ENCODE assay signal across 21 mouse cellular contexts in genomic region chr1:75048041-75048440, GRCm38 (mm10).
DNase-seq lines count a peak whose midpoint lies in the region; ATAC-seq and TF ChIP-seq lines count a peak whose summit lies in the region.
"Had no signal": no experiment of that assay in that cellular context is flagged by ENCODE, and none has a peak within 500 bp of the region (broad histone marks: within the 10 kb centered on the region; RNA-seq: fewer than 3 reads in every experiment).

No protein-coding gene starts in this region.

- TF ChIP-seq CTCF in heart, adult 2 months (IDR thresholded peaks at IDR 0.05) = no peak
- no peak for TF ChIP-seq CTCF in lung, postnatal 0 days (IDR thresholded peaks at IDR 0.05)

- H3K79me2 ChIP-seq in heart, adult 2 months (replicated peaks; ENCODE audit: control insufficient read depth, insufficient read depth, low read length) = no peaks in the 10 kb centered on the region

- H3K9me3 ChIP-seq in liver, embryonic 16.5 days (replicated peaks; ENCODE audit: control insufficient read depth, low read length) = no peaks in the 10 kb centered on the region
- H3K9me3 ChIP-seq in liver, embryonic 11.5 days (ENCODE audit: control insufficient read depth, low read length) = no peaks in the 10 kb centered on the region
- H3K9me3 ChIP-seq in lung, postnatal 0 days (ENCODE audit: low read length) = no peaks in the 10 kb centered on the region
- H3K9me3 ChIP-seq: embryonic facial prominence, embryonic 13.5 days; forebrain, embryonic 12.5 days; hindbrain, embryonic 12.5 days had no signal

- peak; percentile 41; the same call in 1 of the 2 replicates for ATAC-seq in liver, embryonic 16.5 days (ENCODE audit: low read depth)
- no peak for ATAC-seq in liver, embryonic 11.5 days (replicated peaks; ENCODE audit: low FRiP score)
- ATAC-seq in lung, postnatal 0 days = no peak
- ATAC-seq: forebrain, embryonic 16.5 days; hindbrain, embryonic 16.5 days had no signal

- peak overlapping the region; percentile 47 for H3K27ac ChIP-seq in heart, adult 2 months
- no peak overlapping the region for H3K27ac ChIP-seq in liver, embryonic 16.5 days (ENCODE audit: low read length)
- H3K27ac ChIP-seq in liver, embryonic 11.5 days (ENCODE audit: low read depth, low read length) = no peak overlapping the region
- no peak overlapping the region for H3K27ac ChIP-seq in lung, postnatal 0 days (ENCODE audit: low read length)
- H3K27ac ChIP-seq: embryonic facial prominence, embryonic 13.5 days; forebrain, embryonic 12.5 days; hindbrain, embryonic 12.5 days had no signal

- peak in 1 of 2 experiments; percentile 3 for DNase-seq in heart, adult 2 months
- no peak for DNase-seq in heart, adult 9 months (ENCODE audit: low spot score in 2 of 2)
- no peak for DNase-seq in liver, embryonic 11.5 days (ENCODE audit: low spot score)
- DNase-seq in lung, postnatal 0 days (ENCODE audit: low spot score) = peak; percentile 19
- no peak for DNase-seq in lung, postnatal 25 days (ENCODE audit: low spot score)
- DNase-seq in NIH3T3 (ENCODE audit: low read depth) = peak; percentile 28
- DNase-seq: adrenal gland, adult 2 months; adrenal gland, postnatal 25 days; cerebellum, adult 18-20 months; cerebellum, adult 9-11 months; cerebellum, postnatal 36 days; gastrocnemius, postnatal 14 days; heart, postnatal 36 days had no signal

- no peaks in the 10 kb centered on the region for H3K27me3 ChIP-seq in heart, adult 2 months (ENCODE audit: control insufficient read depth, insufficient read depth, low read length)
- no peaks in the 10 kb centered on the region for H3K27me3 ChIP-seq in liver, embryonic 16.5 days (ENCODE audit: control insufficient read depth, insufficient read depth, low read depth, low read length)
- no peaks in the 10 kb centered on the region for H3K27me3 ChIP-seq in liver, embryonic 11.5 days (replicated peaks; ENCODE audit: control insufficient read depth, insufficient read depth, low read length)
- H3K27me3 ChIP-seq in lung, postnatal 0 days (replicated peaks; ENCODE audit: insufficient read depth, low read length) = no peaks in the 10 kb centered on the region
- H3K27me3 ChIP-seq: CH12.LX; embryonic facial prominence, embryonic 13.5 days; forebrain, embryonic 12.5 days; hindbrain, embryonic 12.5 days had no signal

- H3K4me3 ChIP-seq in heart, adult 2 months = no peak overlapping the region
- H3K4me3 ChIP-seq in liver, embryonic 16.5 days (ENCODE audit: low read depth, low read length) = no peak overlapping the region
- H3K4me3 ChIP-seq in liver, embryonic 11.5 days (ENCODE audit: low read depth, low read length) = no peak overlapping the region
- no peak overlapping the region for H3K4me3 ChIP-seq in lung, postnatal 0 days (ENCODE audit: low read depth, low read length)
- H3K4me3 ChIP-seq: embryonic facial prominence, embryonic 13.5 days; forebrain, embryonic 12.5 days; hindbrain, embryonic 12.5 days had no signal

- peaks cover 3% of the 10 kb centered on the region; the same call in 1 of the 2 replicates for H3K36me3 ChIP-seq in heart, adult 2 months (ENCODE audit: control insufficient read depth, insufficient read depth, low read length)
- no peaks in the 10 kb centered on the region for H3K36me3 ChIP-seq in liver, embryonic 16.5 days (ENCODE audit: control insufficient read depth, insufficient read depth)
- no peaks in the 10 kb centered on the region for H3K36me3 ChIP-seq in liver, embryonic 11.5 days (ENCODE audit: control insufficient read depth, insufficient read depth, low read length)
- H3K36me3 ChIP-seq in lung, postnatal 0 days (ENCODE audit: insufficient read depth, low read length) = no peaks in the 10 kb centered on the region
- H3K36me3 ChIP-seq: embryonic facial prominence, embryonic 13.5 days; forebrain, embryonic 12.5 days; hindbrain, embryonic 12.5 days had no signal

- 43% methylated on average over 4 of the region's 4 CpGs for WGBS in heart, adult 2 months
- 47% methylated on average over 4 of the region's 4 CpGs for WGBS in liver, embryonic 16.5 days (ENCODE audit: insufficient replicate concordance)
- WGBS in liver, embryonic 11.5 days = 65% methylated on average over 4 of the region's 4 CpGs
- 28% methylated on average over 4 of the region's 4 CpGs for WGBS in lung, postnatal 0 days

- H3K9ac ChIP-seq in heart, adult 2 months (ENCODE audit: low read depth, low read length) = no peak overlapping the region
- H3K9ac ChIP-seq in liver, embryonic 16.5 days (ENCODE audit: low read depth, low read length) = no peak overlapping the region
- no peak overlapping the region for H3K9ac ChIP-seq in liver, embryonic 11.5 days (ENCODE audit: low read depth, low read length)
- no peak overlapping the region for H3K9ac ChIP-seq in lung, postnatal 0 days (replicated peaks; ENCODE audit: low read depth)
- H3K9ac ChIP-seq: embryonic facial prominence, embryonic 13.5 days; forebrain, embryonic 12.5 days; hindbrain, embryonic 12.5 days had no signal

- no peak for TF ChIP-seq POLR2A in heart, adult 2 months (IDR thresholded peaks at IDR 0.05; ENCODE audit: insufficient read depth, low read depth, low read length)

- peaks cover 1% of the 10 kb centered on the region for H3K4me1 ChIP-seq in heart, adult 2 months (ENCODE audit: control insufficient read depth, insufficient read depth, low read length)
- no peaks in the 10 kb centered on the region for H3K4me1 ChIP-seq in liver, embryonic 16.5 days (ENCODE audit: control insufficient read depth, low read depth, low read length)
- H3K4me1 ChIP-seq in liver, embryonic 11.5 days (replicated peaks; ENCODE audit: control insufficient read depth, insufficient read depth, low read length) = no peaks in the 10 kb centered on the region
- no peaks in the 10 kb centered on the region for H3K4me1 ChIP-seq in lung, postnatal 0 days (ENCODE audit: insufficient read depth, low read depth, low read length)
- H3K4me1 ChIP-seq: embryonic facial prominence, embryonic 13.5 days; forebrain, embryonic 12.5 days; hindbrain, embryonic 12.5 days had no signal

- H3K4me2 ChIP-seq in liver, embryonic 16.5 days (ENCODE audit: low read depth, low read length) = no peak overlapping the region
- no peak overlapping the region for H3K4me2 ChIP-seq in liver, embryonic 11.5 days
- no peak overlapping the region for H3K4me2 ChIP-seq in lung, postnatal 0 days (replicated peaks; ENCODE audit: low read depth, low read length)
- H3K4me2 ChIP-seq: embryonic facial prominence, embryonic 13.5 days; forebrain, embryonic 12.5 days; heart, embryonic 11.5 days; hindbrain, embryonic 12.5 days had no signal

- intact Hi-C loops in heart, adult 2 months (cut with DNase I) = no loop called here

- TF ChIP-seq EP300 in heart, adult 2 months (IDR thresholded peaks at IDR 0.05; ENCODE audit: insufficient read depth, low read depth, low read length) = no peak
- TF ChIP-seq EP300 in lung, postnatal 0 days (IDR thresholded peaks at IDR 0.05) = no peak

Comparison
In these comparisons a context has a peak if more than half of its experiments do, and no peak if none do; other contexts are left out.
1. DNase-seq: peak in lung, postnatal 0 days (single experiment) and NIH3T3 (single experiment); none in heart, adult 9 months (0 of 2), liver, embryonic 11.5 days (single experiment) and lung, postnatal 25 days (single experiment).